Mouse (Mus musculus) kidney, embryonic 15.5 days (tissue): ENCODE data around the gene Anxa3. TPM values are rescaled to one million over a fixed set of nuclear protein-coding genes. Genes with fewer than 3 reads are reported as not detected.

ENCODE experiments used
- ATAC-seq: fragments of 200-750 bp; cut with Nextera tagmentation; replicated peaks from 2 replicates; pipeline ENCODE4 v1.8.0; 2017; ENCODE audit warnings: moderate TSS enrichment; ENCODE audit not compliant: low FRiP score
- H3K27ac ChIP-seq: fragments of 300-500 bp; sonication (generic); 2 replicates; pipeline ENCODE4 v1.5.1; 2015; ENCODE audit warnings: mild to moderate bottlenecking, inconsistent platforms
- H3K27me3 ChIP-seq: fragments of 300-500 bp; sonication (generic); 2 replicates; pipeline ENCODE4 v1.6.1; 2015; ENCODE audit warnings: inconsistent platforms
- H3K36me3 ChIP-seq: fragments of 300-500 bp; sonication (generic); 2 replicates; pipeline ENCODE4 v1.6.1; 2015; ENCODE audit warnings: inconsistent platforms
- H3K4me1 ChIP-seq: fragments of 300-500 bp; sonication (generic); 2 replicates; pipeline ENCODE4 v1.6.1; 2015; ENCODE audit warnings: inconsistent platforms
- H3K4me2 ChIP-seq: fragments of 300-500 bp; sonication (generic); 2 replicates; pipeline ENCODE4 v1.6.1; 2015; ENCODE audit warnings: moderate library complexity, mild to moderate bottlenecking, inconsistent platforms
- H3K4me3 ChIP-seq: fragments of 300-500 bp; sonication (generic); replicated peaks from 2 replicates; pipeline ENCODE4 v1.5.1; 2015; ENCODE audit warnings: mild to moderate bottlenecking, inconsistent platforms
- H3K9ac ChIP-seq: fragments of 300-500 bp; sonication (generic); 2 replicates; pipeline ENCODE4 v1.6.1; 2015; ENCODE audit warnings: mild to moderate bottlenecking, inconsistent platforms
- H3K9me3 ChIP-seq: fragments of 300-500 bp; sonication (generic); replicated peaks from 2 replicates; pipeline ENCODE4 v1.6.1; 2016; ENCODE audit warnings: inconsistent platforms
- WGBS: fragments of 180-500 bp; shearing (Covaris S2); methylation state at CpG from one replicate; pipeline ENCODE4 v1.1.7; 2015; ENCODE audit warnings: mixed read lengths; 5-methylcytosine and 5-hydroxymethylcytosine counted together
- polyA plus RNA-seq: library from polyadenylated mRNA; unstranded; fragments of >200 nt; fragmentation: Nextera tagmentation; extraction: Ambion mirVana; gene quantifications from 2 replicates; pipeline ENCODE4 v1.2.1, GENCODE M21; 2015

Anxa3 gene
- polyA plus RNA-seq, 1 experiment from 2014 or later: 68.2 TPM

- no peak overlapping the region for H3K9ac ChIP-seq
- WGBS: 50% methylated on average over 3 of the region's 3 CpGs
- ATAC-seq: peak; percentile 29; the same call in 1 of the 2 replicates
- H3K4me1 ChIP-seq: 0 out of 2 replicates have a peak, but pooled peaks cover 3% of the 10 kb centered on the region
- no peak overlapping the region for H3K4me3 ChIP-seq
- H3K36me3 ChIP-seq: no peaks in the 10 kb centered on the region
- no peaks in the 10 kb centered on the region for H3K9me3 ChIP-seq
- H3K4me2 ChIP-seq: no peak overlapping the region
- no peak overlapping the region for H3K27ac ChIP-seq
- no peaks in the 10 kb centered on the region for H3K27me3 ChIP-seq
Measured at GRCm38 (mm10) chr5:96849232-96849631, 56.1 kb downstream of the Anxa3 start.

GRCm38 (mm10) chr5:96853451-96853850 is 60.3 kb downstream of the Anxa3 start:
- Histone ChIP-seq H3K9ac (no peak overlapping the region), H3K27ac (no peak overlapping the region), H3K27me3 (no peaks in the 10 kb centered on the region), H3K9me3 (no peaks in the 10 kb centered on the region), H3K4me2 (no peak overlapping the region), H3K4me3 (no peak overlapping the region), H3K36me3 (no peaks in the 10 kb centered on the region), H3K4me1 (no peaks in the 10 kb centered on the region)
- 85% methylated on average over 3 of the region's 3 CpGs for WGBS
- no peak for ATAC-seq

- no peaks in the 10 kb centered on the region for H3K9me3 ChIP-seq
- H3K36me3 ChIP-seq: no peaks in the 10 kb centered on the region
- WGBS: 68% methylated on average over 3 of the region's 3 CpGs
- no peak overlapping the region for H3K9ac ChIP-seq
- H3K27ac ChIP-seq: no peak overlapping the region
- no peak overlapping the region for H3K4me3 ChIP-seq
- H3K27me3 ChIP-seq: no peaks in the 10 kb centered on the region
- no peak overlapping the region for H3K4me2 ChIP-seq
- no peak for ATAC-seq
- no peaks in the 10 kb centered on the region for H3K4me1 ChIP-seq
Measured at GRCm38 (mm10) chr5:96854350-96854749, 61.2 kb downstream of the Anxa3 start.

GRCm38 (mm10) chr5:96859938-96860337 is 66.8 kb downstream of the Anxa3 start:
- H3K4me2 ChIP-seq: no peak overlapping the region
- no peak for ATAC-seq
- H3K4me1 ChIP-seq: no peaks in the 10 kb centered on the region
- H3K27me3 ChIP-seq: no peaks in the 10 kb centered on the region
- H3K27ac ChIP-seq: no peak overlapping the region
- H3K9me3 ChIP-seq: no peaks in the 10 kb centered on the region
- H3K9ac ChIP-seq: no peak overlapping the region
- no peaks in the 10 kb centered on the region for H3K36me3 ChIP-seq
- H3K4me3 ChIP-seq: no peak overlapping the region
- 74% methylated on average over 1 of the region's 1 CpGs for WGBS

GRCm38 (mm10) chr5:96867171-96867570 is 74.0 kb downstream of the Anxa3 start:
- WGBS: 88% methylated on average over 4 of the region's 4 CpGs
- Histone ChIP-seq H3K4me3 (no peak overlapping the region), H3K9me3 (no peaks in the 10 kb centered on the region), H3K27me3 (no peaks in the 10 kb centered on the region), H3K9ac (no peak overlapping the region), H3K36me3 (no peaks in the 10 kb centered on the region), H3K27ac (no peak overlapping the region), H3K4me2 (no peak overlapping the region), H3K4me1 (peaks cover 12% of the 10 kb centered on the region)
- no peak for ATAC-seq

- H3K27ac ChIP-seq: no peak overlapping the region
- H3K4me3 ChIP-seq: no peak overlapping the region
- H3K4me2 ChIP-seq: no peak overlapping the region
- WGBS: 64% methylated on average over 6 of the region's 6 CpGs
- H3K9me3 ChIP-seq: no peaks in the 10 kb centered on the region
- ATAC-seq: no peak
- no peaks in the 10 kb centered on the region for H3K36me3 ChIP-seq
- no peaks in the 10 kb centered on the region for H3K27me3 ChIP-seq
- H3K4me1 ChIP-seq: peaks cover 12% of the 10 kb centered on the region
- no peak overlapping the region for H3K9ac ChIP-seq
Measured at GRCm38 (mm10) chr5:96868893-96869292, 75.8 kb downstream of the Anxa3 start.

GRCm38 (mm10) chr5:96870996-96871395 is 77.9 kb downstream of the Anxa3 start:
- Histone ChIP-seq H3K27me3 (no peaks in the 10 kb centered on the region), H3K27ac (no peak overlapping the region), H3K4me3 (no peak overlapping the region), H3K4me2 (no peak overlapping the region), H3K9ac (no peak overlapping the region), H3K4me1 (peaks cover 12% of the 10 kb centered on the region), H3K36me3 (no peaks in the 10 kb centered on the region), H3K9me3 (no peaks in the 10 kb centered on the region)
- ATAC-seq: no peak
- WGBS: 74% methylated on average over 12 of the region's 12 CpGs

- H3K27ac ChIP-seq: no peak overlapping the region
- no peaks in the 10 kb centered on the region for H3K27me3 ChIP-seq
- no peak for ATAC-seq
- whole genome bisulfite sequencing: 97% methylated on average over 1 of the region's 1 CpGs
- no peaks in the 10 kb centered on the region for H3K36me3 ChIP-seq
- H3K4me1 ChIP-seq: peaks cover 4% of the 10 kb centered on the region; the same call in 1 of the 2 replicates
- no peak overlapping the region for H3K9ac ChIP-seq
- H3K9me3 ChIP-seq: peaks cover 7% of the 10 kb centered on the region; the same call in 1 of the 2 replicates
- H3K4me3 ChIP-seq: no peak overlapping the region
- no peak overlapping the region for H3K4me2 ChIP-seq
Measured at GRCm38 (mm10) chr5:96878178-96878577, 85.0 kb downstream of the Anxa3 start.

GRCm38 (mm10) chr5:96878851-96879540 is 85.9 kb downstream of the Anxa3 start:
- no peak overlapping the region for H3K27ac ChIP-seq
- peaks cover 7% of the 10 kb centered on the region; the same call in 1 of the 2 replicates for H3K9me3 ChIP-seq
- H3K27me3 ChIP-seq: no peaks in the 10 kb centered on the region
- H3K36me3 ChIP-seq: no peaks in the 10 kb centered on the region
- peaks cover 4% of the 10 kb centered on the region; the same call in 1 of the 2 replicates for H3K4me1 ChIP-seq
- WGBS: 90% methylated on average over 11 of the region's 11 CpGs
- no peak overlapping the region for H3K4me2 ChIP-seq
- H3K4me3 ChIP-seq: no peak overlapping the region
- H3K9ac ChIP-seq: no peak overlapping the region
- ATAC-seq: no peak

- no peaks in the 10 kb centered on the region for H3K27me3 ChIP-seq
- no peak overlapping the region for H3K4me2 ChIP-seq
- 80% methylated on average over 5 of the region's 5 CpGs for WGBS
- H3K9me3 ChIP-seq: peaks cover 7% of the 10 kb centered on the region; the same call in 1 of the 2 replicates
- no peaks in the 10 kb centered on the region for H3K36me3 ChIP-seq
- H3K4me3 ChIP-seq: no peak overlapping the region
- peaks cover 11% of the 10 kb centered on the region for H3K4me1 ChIP-seq
- peak overlapping the region; percentile 54; the same call in 1 of the 2 replicates for H3K27ac ChIP-seq
- ATAC-seq: no peak
- no peak overlapping the region for H3K9ac ChIP-seq
Measured at GRCm38 (mm10) chr5:96880231-96880630, 87.1 kb downstream of the Anxa3 start.

- no peak overlapping the region for H3K27ac ChIP-seq
- no peak overlapping the region for H3K9ac ChIP-seq
- peaks cover 13% of the 10 kb centered on the region for H3K4me1 ChIP-seq
- 69% methylated on average over 3 of the region's 3 CpGs for WGBS
- no peak overlapping the region for H3K4me2 ChIP-seq
- 0 out of 2 replicates have a peak, but pooled peaks have one; percentile 55 for ATAC-seq
- H3K4me3 ChIP-seq: no peak overlapping the region
- H3K36me3 ChIP-seq: no peaks in the 10 kb centered on the region
- H3K27me3 ChIP-seq: no peaks in the 10 kb centered on the region
- H3K9me3 ChIP-seq: peaks cover 7% of the 10 kb centered on the region; the same call in 1 of the 2 replicates
Measured at GRCm38 (mm10) chr5:96881118-96881517, 88.0 kb downstream of the Anxa3 start.

GRCm38 (mm10) chr5:96881613-96882012 is 88.5 kb downstream of the Anxa3 start:
- Histone ChIP-seq H3K27me3 (no peaks in the 10 kb centered on the region), H3K4me1 (peaks cover 13% of the 10 kb centered on the region), H3K27ac (no peak overlapping the region), H3K4me3 (no peak overlapping the region), H3K9ac (no peak overlapping the region), H3K36me3 (no peaks in the 10 kb centered on the region), H3K4me2 (no peak overlapping the region), H3K9me3 (peaks cover 7% of the 10 kb centered on the region; the same call in 1 of the 2 replicates)
- 66% methylated on average over 3 of the region's 3 CpGs for WGBS
- no peak for ATAC-seq
